Mouse (Mus musculus): Measurements from ENCODE around the gene Chid1. TPM values are rescaled to one million over a fixed set of nuclear protein-coding genes. Genes with fewer than 3 reads are reported as not detected.

Gene Chid1
- total and polyA plus RNA-seq, 2 experiments = 24.2 to 45.1 TPM

GRCm38 (mm10) chr7:141510681-141511191 lies 28.9 kb downstream of the Chid1 start:
- Histone ChIP-seq H3K9ac (ENCODE audit: low read depth, low read length) (no peak overlapping the region), H3K36me3 (ENCODE audit: control insufficient read depth, insufficient read depth, low read length) (no peaks in the 10 kb centered on the region), H3K4me1 (ENCODE audit: control insufficient read depth, insufficient read depth, low read length) (no peaks in the 10 kb centered on the region), H3K27ac (replicated peaks; ENCODE audit: insufficient read depth, low read depth, low read length) (no peak overlapping the region), H3K4me3 (ENCODE audit: insufficient read depth, low read depth, low read length) (no peak overlapping the region), H3K27me3 (ENCODE audit: control insufficient read depth, insufficient read depth, low read length) (no peaks in the 10 kb centered on the region), H3K79me2 (ENCODE audit: control insufficient read depth, insufficient read depth, low read length) (no peaks in the 10 kb centered on the region)
- 88% methylated on average over 8 of the region's 8 CpGs for WGBS
- TF ChIP-seq CTCF (IDR thresholded peaks at IDR 0.05; ENCODE audit: low read depth, low read length) = no peak
- no peak for TF ChIP-seq POLR2A (IDR thresholded peaks at IDR 0.05; ENCODE audit: extremely low read depth, insufficient read depth, low read length)
- DNase-seq (ENCODE audit: extremely low read depth, low read depth, low spot score) = no peak

- Histone ChIP-seq H3K4me1 (ENCODE audit: control insufficient read depth, insufficient read depth, low read length) (no peaks in the 10 kb centered on the region), H3K27me3 (ENCODE audit: control insufficient read depth, insufficient read depth, low read length) (no peaks in the 10 kb centered on the region), H3K9ac (ENCODE audit: low read depth, low read length) (no peak overlapping the region), H3K4me3 (ENCODE audit: insufficient read depth, low read depth, low read length) (no peak overlapping the region), H3K36me3 (ENCODE audit: control insufficient read depth, insufficient read depth, low read length) (no peaks in the 10 kb centered on the region), H3K27ac (replicated peaks; ENCODE audit: insufficient read depth, low read depth, low read length) (no peak overlapping the region), H3K79me2 (ENCODE audit: control insufficient read depth, insufficient read depth, low read length) (no peaks in the 10 kb centered on the region)
- TF ChIP-seq POLR2A (IDR thresholded peaks at IDR 0.05; ENCODE audit: extremely low read depth, insufficient read depth, low read length) (no peak), CTCF (IDR thresholded peaks at IDR 0.05; ENCODE audit: low read depth, low read length) (no peak)
- 86% methylated on average over 5 of the region's 5 CpGs for WGBS
- DNase-seq (ENCODE audit: extremely low read depth, low read depth, low spot score) = no peak
Measured at GRCm38 (mm10) chr7:141510196-141510595, 29.5 kb downstream of the Chid1 start.

GRCm38 (mm10) chr7:141508160-141508559 lies 31.5 kb downstream of the Chid1 start:
- H3K9ac ChIP-seq (ENCODE audit: low read depth, low read length) = no peak overlapping the region
- no peak overlapping the region for H3K27ac ChIP-seq (replicated peaks; ENCODE audit: insufficient read depth, low read depth, low read length)
- H3K79me2 ChIP-seq (ENCODE audit: control insufficient read depth, insufficient read depth, low read length) = no peaks in the 10 kb centered on the region
- no peak for DNase-seq (ENCODE audit: extremely low read depth, low read depth, low spot score)
- TF ChIP-seq CTCF (IDR thresholded peaks at IDR 0.05; ENCODE audit: low read depth, low read length) (no peak), POLR2A (IDR thresholded peaks at IDR 0.05; ENCODE audit: extremely low read depth, insufficient read depth, low read length) (no peak)
- H3K27me3 ChIP-seq (ENCODE audit: control insufficient read depth, insufficient read depth, low read length) = no peaks in the 10 kb centered on the region
- no peaks in the 10 kb centered on the region for H3K36me3 ChIP-seq (ENCODE audit: control insufficient read depth, insufficient read depth, low read length)
- H3K4me3 ChIP-seq (ENCODE audit: insufficient read depth, low read depth, low read length) = no peak overlapping the region
- H3K4me1 ChIP-seq (ENCODE audit: control insufficient read depth, insufficient read depth, low read length) = no peaks in the 10 kb centered on the region

GRCm38 (mm10) chr7:141506278-141506677 lies 33.4 kb downstream of the Chid1 start:
- Histone ChIP-seq H3K4me3 (ENCODE audit: insufficient read depth, low read depth, low read length) (no peak overlapping the region), H3K4me1 (ENCODE audit: control insufficient read depth, insufficient read depth, low read length) (no peaks in the 10 kb centered on the region), H3K27ac (replicated peaks; ENCODE audit: insufficient read depth, low read depth, low read length) (no peak overlapping the region), H3K36me3 (ENCODE audit: control insufficient read depth, insufficient read depth, low read length) (no peaks in the 10 kb centered on the region), H3K79me2 (ENCODE audit: control insufficient read depth, insufficient read depth, low read length) (no peaks in the 10 kb centered on the region), H3K9ac (ENCODE audit: low read depth, low read length) (no peak overlapping the region), H3K27me3 (ENCODE audit: control insufficient read depth, insufficient read depth, low read length) (no peaks in the 10 kb centered on the region)
- no peak for TF ChIP-seq CTCF (IDR thresholded peaks at IDR 0.05; ENCODE audit: low read depth, low read length)
- no peak for TF ChIP-seq POLR2A (IDR thresholded peaks at IDR 0.05; ENCODE audit: extremely low read depth, insufficient read depth, low read length)
- DNase-seq (ENCODE audit: extremely low read depth, low read depth, low spot score) = no peak
- 95% methylated on average over 2 of the region's 2 CpGs for WGBS

GRCm38 (mm10) chr7:141502556-141502905 lies 37.1 kb downstream of the Chid1 start:
- 96% methylated on average over 5 of the region's 5 CpGs for WGBS

GRCm38 (mm10) chr7:141501820-141502555 lies 37.7 kb downstream of the Chid1 start:
- Histone ChIP-seq H3K36me3 (ENCODE audit: control insufficient read depth, insufficient read depth, low read length) (peaks cover 2% of the 10 kb centered on the region; the same call in 1 of the 2 replicates), H3K4me3 (ENCODE audit: insufficient read depth, low read depth, low read length) (no peak overlapping the region), H3K79me2 (ENCODE audit: control insufficient read depth, insufficient read depth, low read length) (no peaks in the 10 kb centered on the region), H3K4me1 (ENCODE audit: control insufficient read depth, insufficient read depth, low read length) (no peaks in the 10 kb centered on the region), H3K27ac (replicated peaks; ENCODE audit: insufficient read depth, low read depth, low read length) (no peak overlapping the region), H3K9ac (ENCODE audit: low read depth, low read length) (no peak overlapping the region), H3K27me3 (ENCODE audit: control insufficient read depth, insufficient read depth, low read length) (no peaks in the 10 kb centered on the region)
- 94% methylated on average over 7 of the region's 7 CpGs for WGBS
- DNase-seq (ENCODE audit: extremely low read depth, low read depth, low spot score) = no peak
- TF ChIP-seq POLR2A (IDR thresholded peaks at IDR 0.05; ENCODE audit: extremely low read depth, insufficient read depth, low read length) = no peak
- TF ChIP-seq CTCF (IDR thresholded peaks at IDR 0.05; ENCODE audit: low read depth, low read length) = no peak

More at GRCm38 (mm10) chr7:141502556-141502905, 37.1 kb downstream of the Chid1 start:
- no peak for TF ChIP-seq POLR2A (IDR thresholded peaks at IDR 0.05; ENCODE audit: extremely low read depth, insufficient read depth, low read length)
- no peak for TF ChIP-seq CTCF (IDR thresholded peaks at IDR 0.05; ENCODE audit: low read depth, low read length)
- Histone ChIP-seq H3K27me3 (ENCODE audit: control insufficient read depth, insufficient read depth, low read length) (no peaks in the 10 kb centered on the region), H3K27ac (replicated peaks; ENCODE audit: insufficient read depth, low read depth, low read length) (no peak overlapping the region), H3K4me1 (ENCODE audit: control insufficient read depth, insufficient read depth, low read length) (no peaks in the 10 kb centered on the region), H3K9ac (ENCODE audit: low read depth, low read length) (no peak overlapping the region), H3K4me3 (ENCODE audit: insufficient read depth, low read depth, low read length) (no peak overlapping the region), H3K79me2 (ENCODE audit: control insufficient read depth, insufficient read depth, low read length) (no peaks in the 10 kb centered on the region), H3K36me3 (ENCODE audit: control insufficient read depth, insufficient read depth, low read length) (peaks cover 2% of the 10 kb centered on the region; the same call in 1 of the 2 replicates)
- DNase-seq (ENCODE audit: extremely low read depth, low read depth, low spot score) = no peak
